Mouse (Mus musculus) gastrocnemius, adult 8-10 months (tissue): ENCODE data around the gene Vmn2r22. TPM values are rescaled to one million over a fixed set of nuclear protein-coding genes. Genes with fewer than 3 reads are reported as not detected.
"Not testable (repeated sequence)": the region's sequence is repeated elsewhere in the genome, so short reads cannot be mapped to it uniquely, and the experiment has no call there.

Experiments
- DNase-seq, 2 experiments: peaks; one replicate each; pipeline ENCODE4 v3.0.0; 2022; ENCODE audit warnings: low spot score in 2 of 2
- total RNA-seq, 4 experiments: library from RNA; stranded (reverse); gene quantifications; 2 replicates each; pipeline ENCODE4 v1.2.4; 2022

Vmn2r22 gene
- not detected for total RNA-seq

- DNase-seq: not testable (repeated sequence)
Observed at GRCm38 (mm10) chr6:123650625-123651024, at the start of gene Vmn2r22. Gene Vmn2r22 (minus strand): TSS chr6:123650725.

GRCm38 (mm10) chr6:123697213-123697612 lies 46.7 kb upstream of the Vmn2r22 start:
- no peak for DNase-seq

GRCm38 (mm10) chr6:123696639-123697038 lies 46.1 kb upstream of the Vmn2r22 start:
- DNase-seq: not testable (repeated sequence)

GRCm38 (mm10) chr6:123657040-123657439 lies 6.5 kb upstream of the Vmn2r22 start:
- DNase-seq: no peak

GRCm38 (mm10) chr6:123639394-123639793 lies 11.1 kb downstream of the Vmn2r22 start:
- DNase-seq: not testable (repeated sequence)

- DNase-seq: not testable (repeated sequence)
Observed at GRCm38 (mm10) chr6:123623784-123624183, 26.7 kb downstream of the Vmn2r22 start.

GRCm38 (mm10) chr6:123588368-123588767 lies 62.2 kb downstream of the Vmn2r22 start:
- DNase-seq: not testable (repeated sequence)

GRCm38 (mm10) chr6:123587796-123588328 lies 62.7 kb downstream of the Vmn2r22 start:
- not testable (repeated sequence) for DNase-seq

GRCm38 (mm10) chr6:123583988-123584387 lies 66.5 kb downstream of the Vmn2r22 start:
- not testable (repeated sequence) for DNase-seq

GRCm38 (mm10) chr6:123574698-123575097 lies 75.8 kb downstream of the Vmn2r22 start:
- not testable (repeated sequence) for DNase-seq

Other genes starting within 250 kb of the Vmn2r22 start
- not detected for gene Vmn2r20, start 232.6 kb downstream of the Vmn2r22 start, total RNA-seq
- gene Vmn2r21, start 117.3 kb downstream of the Vmn2r22 start, total RNA-seq: not detected
- not detected for gene Vmn2r23, start 51.9 kb upstream of the Vmn2r22 start, total RNA-seq
- not detected for gene Vmn2r24, start 128.2 kb upstream of the Vmn2r22 start, total RNA-seq
- not detected for gene Vmn2r25, start 202.7 kb upstream of the Vmn2r22 start, total RNA-seq